Mouse (Mus musculus) cerebellum, adult 11 months (tissue): ENCODE measurements around the gene Acin1.
"Not testable (repeated sequence)": the region's sequence is repeated elsewhere in the genome, so short reads cannot be mapped to it uniquely, and the experiment has no call there.

Experiments used
- DNase-seq: peaks from one replicate; pipeline ENCODE4 v3.0.0; 2022

Gene Acin1

GRCm38 (mm10) chr14:54641305-54641969, 45.3 kb downstream of the Acin1 start, which contains the start of gene Cdh24:
Cdh24 (minus strand) TSS chr14:54641364.
- peak; percentile 78 for DNase-seq

GRCm38 (mm10) chr14:54640946-54641304, 45.8 kb downstream of the Acin1 start, which contains the start of gene Gm17606:
Gm17606 (plus strand) TSS chr14:54640952.
- DNase-seq = no peak

DNA sequence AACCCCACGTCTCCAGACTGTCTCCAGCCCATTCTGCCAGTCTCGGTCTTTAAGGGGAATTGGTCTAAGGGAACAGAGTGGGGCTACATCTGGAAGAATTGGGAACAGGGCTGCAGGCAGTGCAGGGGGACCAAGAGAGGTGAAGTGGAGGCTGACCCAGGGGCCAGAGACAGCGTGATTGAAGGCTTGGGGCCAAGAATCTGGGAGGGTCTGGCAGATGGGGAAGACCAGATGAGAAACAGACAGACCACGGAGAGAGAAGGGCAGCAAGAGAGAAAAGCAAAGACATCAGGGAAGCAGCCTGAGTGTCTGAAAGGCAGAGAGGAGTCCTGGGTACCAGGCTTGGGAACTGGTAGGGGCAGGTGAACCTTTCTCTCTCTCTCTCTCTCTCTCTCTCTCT, 46.6 kb downstream of the Acin1 start:
- DNase-seq = no peak

- no peak for DNase-seq
These were observed 48.5 kb downstream of the Acin1 start for GRCm38 (mm10) chr14:54638210-54638609.

- DNase-seq = no peak
These were observed 49.8 kb downstream of the Acin1 start for GRCm38 (mm10) chr14:54636954-54637353.

DNA sequence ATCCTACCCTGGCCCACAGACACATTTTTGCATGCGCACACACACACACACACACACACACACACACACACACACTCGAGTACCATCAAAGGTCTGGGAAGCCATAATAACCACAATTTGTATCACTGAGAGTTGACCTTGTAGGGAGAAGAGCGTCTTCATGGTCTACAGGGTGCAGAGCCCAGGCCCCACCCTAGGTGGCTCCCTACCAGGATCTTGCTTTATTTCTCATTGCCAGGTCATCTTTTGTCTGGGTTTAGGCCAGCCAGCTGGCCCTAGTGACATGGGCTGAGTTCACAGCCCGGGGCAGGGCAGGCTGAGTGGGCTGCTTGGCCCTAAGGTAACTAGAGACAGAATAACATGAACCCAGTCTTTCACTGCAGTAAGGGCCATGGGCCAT, 52.5 kb downstream of the Acin1 start:
- DNase-seq = no peak

- DNase-seq = no peak
These were observed 54.5 kb downstream of the Acin1 start for GRCm38 (mm10) chr14:54632252-54632651.

DNA sequence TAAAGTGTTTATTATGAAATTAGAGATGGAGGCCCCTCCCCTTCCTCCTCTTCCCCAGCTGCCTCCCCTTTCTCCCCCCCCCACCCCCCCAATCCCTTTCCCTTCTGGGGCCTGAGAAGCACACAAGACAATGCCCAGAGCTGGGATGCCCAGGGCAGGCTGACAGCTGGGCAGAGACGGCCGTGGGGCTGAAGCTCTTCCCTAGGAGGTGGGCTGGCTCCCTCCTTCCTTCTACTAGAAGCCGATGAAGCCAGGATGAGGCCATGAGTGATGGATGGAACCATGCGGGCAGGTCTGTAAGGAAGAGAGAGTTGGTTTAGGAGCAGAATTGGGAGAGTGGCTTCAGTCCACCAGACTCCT, 55.5 kb downstream of the Acin1 start:
- no peak for DNase-seq

GRCm38 (mm10) chr14:54630583-54631239, 56.0 kb downstream of the Acin1 start:
- DNase-seq = no peak

GRCm38 (mm10) chr14:54629797-54630196, 56.9 kb downstream of the Acin1 start:
- DNase-seq = no peak

- DNase-seq = no peak
These were observed 58.6 kb downstream of the Acin1 start for GRCm38 (mm10) chr14:54628103-54628502.

DNA sequence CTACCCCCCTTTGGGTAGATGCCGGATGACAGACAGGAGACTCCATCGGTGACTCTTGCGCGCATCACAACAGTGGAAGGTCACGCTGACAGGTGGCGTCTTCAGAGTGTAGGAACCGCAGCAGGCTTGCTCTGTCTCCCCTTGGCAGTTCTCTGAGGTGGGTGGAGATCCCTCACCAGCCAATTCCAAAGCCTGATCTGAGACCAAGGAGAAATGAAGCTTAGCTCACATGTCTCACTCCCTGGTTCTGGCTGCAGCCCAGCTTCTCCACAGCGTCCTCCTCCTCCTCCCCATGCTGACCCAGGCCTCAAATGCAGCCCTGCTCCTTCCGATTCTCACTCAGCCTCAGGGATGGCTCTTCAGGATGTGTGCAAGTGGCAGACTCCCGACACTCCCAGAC, 61.8 kb downstream of the Acin1 start:
- DNase-seq = no peak

- no peak for DNase-seq
These were observed 63.4 kb downstream of the Acin1 start for GRCm38 (mm10) chr14:54623334-54623733.

GRCm38 (mm10) chr14:54621133-54621532, 65.6 kb downstream of the Acin1 start, which contains the start of gene Psmb11:
Psmb11 (plus strand) TSS chr14:54621433.
- no peak for DNase-seq

DNA sequence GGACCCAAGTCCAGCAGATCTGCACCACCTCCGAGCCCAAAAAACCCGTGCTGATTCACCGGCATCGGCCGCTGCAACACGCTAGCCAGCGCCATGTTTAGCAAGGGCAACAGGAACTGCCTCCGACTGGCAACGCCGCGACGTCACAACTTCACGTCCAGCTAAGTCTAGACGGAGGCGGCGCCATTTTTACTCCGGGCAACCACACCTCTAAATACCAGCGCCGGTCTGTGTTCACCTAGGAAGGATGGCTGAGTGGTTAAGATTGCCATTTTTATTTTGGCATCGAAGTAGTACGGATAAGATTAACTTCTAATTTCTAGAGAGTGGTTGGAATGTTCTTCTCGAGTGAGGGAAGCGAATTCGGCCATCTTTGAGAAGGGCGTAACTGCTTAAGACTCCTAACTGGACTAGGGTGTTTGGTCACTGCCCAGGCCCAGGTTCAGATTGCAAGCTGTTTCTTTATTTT, 68.8 kb downstream of the Acin1 start, which contains the start of gene Psmb5:
TSS of gene Psmb5 (minus strand) at position 126 of the 469 bp plus-strand sequence.
- DNase-seq = peak; percentile 88

- no peak for DNase-seq
These were observed 69.4 kb downstream of the Acin1 start for GRCm38 (mm10) chr14:54617152-54617896.

DNA sequence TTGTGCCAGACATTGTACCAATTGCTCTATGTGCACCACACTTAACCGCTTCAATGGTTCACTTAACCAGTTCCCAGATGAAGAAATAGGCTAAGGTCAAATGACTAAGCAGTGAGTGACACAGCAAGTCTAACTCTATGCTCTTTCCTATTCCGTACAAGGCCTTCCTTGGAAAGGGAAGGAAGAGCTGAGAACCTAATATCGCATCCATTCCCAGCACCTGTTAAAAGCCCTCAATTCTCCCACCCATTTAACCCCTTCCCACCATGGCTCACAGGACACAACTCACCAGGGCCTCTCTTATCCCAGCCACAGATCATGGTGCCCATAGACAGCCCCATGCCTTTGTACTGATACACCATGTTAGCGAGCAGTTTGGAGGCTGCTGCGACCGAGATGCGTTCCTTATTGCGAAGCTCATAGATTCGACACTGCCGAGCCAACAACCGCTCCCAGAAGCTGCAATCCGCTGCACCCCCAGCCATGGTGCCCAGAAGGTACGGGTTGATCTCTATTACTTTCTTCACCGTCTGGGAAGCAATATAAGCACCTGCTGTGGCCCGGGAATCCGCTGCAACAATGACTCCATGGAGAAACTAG, 70.4 kb downstream of the Acin1 start:
- DNase-seq = no peak

- not testable (repeated sequence) for DNase-seq
These were observed 72.6 kb downstream of the Acin1 start for GRCm38 (mm10) chr14:54614130-54614529.

DNA sequence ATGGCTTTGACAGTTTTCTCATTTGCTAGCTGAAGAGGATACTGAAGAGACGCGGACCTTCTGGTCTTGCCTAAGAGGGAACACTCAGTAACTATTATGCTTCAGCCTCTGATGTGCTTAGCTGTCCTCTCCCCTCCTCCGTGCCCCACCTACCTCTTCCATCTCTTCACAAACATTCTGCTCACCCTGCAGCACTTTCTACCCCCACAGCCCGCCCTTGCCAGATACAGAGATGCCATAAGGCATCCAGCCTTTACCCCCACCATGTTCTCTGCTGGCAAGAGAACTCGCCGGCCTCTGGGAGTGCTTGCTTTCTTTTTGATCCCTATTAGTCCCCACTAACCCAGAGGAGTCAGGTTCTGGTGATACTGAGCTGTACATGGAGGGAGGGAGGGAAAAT, 76.1 kb downstream of the Acin1 start:
- no peak for DNase-seq

- no peak for DNase-seq
These were observed 76.8 kb downstream of the Acin1 start for GRCm38 (mm10) chr14:54609962-54610361.

- no peak for DNase-seq
These were observed 77.5 kb downstream of the Acin1 start for GRCm38 (mm10) chr14:54609245-54609644.

GRCm38 (mm10) chr14:54607226-54607625, 79.5 kb downstream of the Acin1 start:
- no peak for DNase-seq

GRCm38 (mm10) chr14:54605752-54606321, 80.9 kb downstream of the Acin1 start, which contains the start of gene 4931414P19Rik:
4931414P19Rik (minus strand) TSS chr14:54605993.
- DNase-seq = peak; percentile 70
